Mouse (Mus musculus): ENCODE measurements around the gene Sdf4. TPM values are rescaled to one million over a fixed set of nuclear protein-coding genes. Genes with fewer than 3 reads are reported as not detected.

Gene Sdf4
- polyA plus RNA-seq, 1 experiment: 63.6 TPM

GRCm38 (mm10) chr4:156034901-156035300 is 42.2 kb downstream of the Sdf4 start:
- Histone ChIP-seq H3K4me1 (ENCODE audit: control insufficient read depth, insufficient read depth, low read length) (peaks cover 8% of the 10 kb centered on the region), H3K4me3 (replicated peaks; ENCODE audit: extremely low read depth, low read depth, low read length) (no peak overlapping the region)
- no peak for TF ChIP-seq POLR2A (IDR thresholded peaks at IDR 0.05; ENCODE audit: borderline replicate concordance, extremely low read depth, low read depth, low read length)
- no peak for TF ChIP-seq CTCF (IDR thresholded peaks at IDR 0.05; ENCODE audit: insufficient read depth, low read length)
- DNase-seq: no peak
- WGBS: 26% methylated on average over 25 of the region's 25 CpGs

- Histone ChIP-seq H3K4me3 (replicated peaks; ENCODE audit: extremely low read depth, low read depth, low read length) (no peak overlapping the region), H3K4me1 (ENCODE audit: control insufficient read depth, insufficient read depth, low read length) (no peaks in the 10 kb centered on the region)
- no peak for TF ChIP-seq POLR2A (IDR thresholded peaks at IDR 0.05; ENCODE audit: borderline replicate concordance, extremely low read depth, low read depth, low read length)
- TF ChIP-seq CTCF (IDR thresholded peaks at IDR 0.05; ENCODE audit: insufficient read depth, low read length): no peak
- DNase-seq: no peak
- WGBS: 63% methylated on average over 5 of the region's 5 CpGs
Measured at GRCm38 (mm10) chr4:156044754-156045153, 52.1 kb downstream of the Sdf4 start.

- H3K4me1 ChIP-seq (ENCODE audit: control insufficient read depth, insufficient read depth, low read length): no peaks in the 10 kb centered on the region
- no peak for DNase-seq
- no peak overlapping the region for H3K4me3 ChIP-seq (replicated peaks; ENCODE audit: extremely low read depth, low read depth, low read length)
- TF ChIP-seq POLR2A (IDR thresholded peaks at IDR 0.05; ENCODE audit: borderline replicate concordance, extremely low read depth, low read depth, low read length): no peak
- TF ChIP-seq CTCF (IDR thresholded peaks at IDR 0.05; ENCODE audit: insufficient read depth, low read length): no peak
- 46% methylated on average over 3 of the region's 3 CpGs for WGBS
Measured at GRCm38 (mm10) chr4:156049779-156050178, 57.1 kb downstream of the Sdf4 start.

GRCm38 (mm10) chr4:156050391-156050980 is 57.8 kb downstream of the Sdf4 start:
- Histone ChIP-seq H3K4me3 (replicated peaks; ENCODE audit: extremely low read depth, low read depth, low read length) (no peak overlapping the region), H3K4me1 (ENCODE audit: control insufficient read depth, insufficient read depth, low read length) (no peaks in the 10 kb centered on the region)
- DNase-seq: peak; percentile 44
- 51% methylated on average over 6 of the region's 6 CpGs for WGBS
- TF ChIP-seq CTCF (IDR thresholded peaks at IDR 0.05; ENCODE audit: insufficient read depth, low read length) (no peak), POLR2A (IDR thresholded peaks at IDR 0.05; ENCODE audit: borderline replicate concordance, extremely low read depth, low read depth, low read length) (no peak)

GRCm38 (mm10) chr4:156053113-156053512 is 60.4 kb downstream of the Sdf4 start:
- WGBS: 62% methylated on average over 4 of the region's 4 CpGs
- no peak for TF ChIP-seq POLR2A (IDR thresholded peaks at IDR 0.05; ENCODE audit: borderline replicate concordance, extremely low read depth, low read depth, low read length)
- no peak for TF ChIP-seq CTCF (IDR thresholded peaks at IDR 0.05; ENCODE audit: insufficient read depth, low read length)
- H3K4me3 ChIP-seq (replicated peaks; ENCODE audit: extremely low read depth, low read depth, low read length): no peak overlapping the region

GRCm38 (mm10) chr4:156054130-156054529 is 61.5 kb downstream of the Sdf4 start:
- Histone ChIP-seq H3K4me1 (ENCODE audit: control insufficient read depth, insufficient read depth, low read length) (no peaks in the 10 kb centered on the region), H3K4me3 (replicated peaks; ENCODE audit: extremely low read depth, low read depth, low read length) (no peak overlapping the region)
- no peak for TF ChIP-seq CTCF (IDR thresholded peaks at IDR 0.05; ENCODE audit: insufficient read depth, low read length)
- no peak for TF ChIP-seq POLR2A (IDR thresholded peaks at IDR 0.05; ENCODE audit: borderline replicate concordance, extremely low read depth, low read depth, low read length)
- DNase-seq: no peak
- WGBS: 68% methylated on average over 4 of the region's 4 CpGs

More at GRCm38 (mm10) chr4:156053113-156053512, 60.4 kb downstream of the Sdf4 start:
- no peaks in the 10 kb centered on the region for H3K4me1 ChIP-seq (ENCODE audit: control insufficient read depth, insufficient read depth, low read length)
- DNase-seq: no peak

- TF ChIP-seq POLR2A (IDR thresholded peaks at IDR 0.05; ENCODE audit: borderline replicate concordance, extremely low read depth, low read depth, low read length): no peak
- no peak for TF ChIP-seq CTCF (IDR thresholded peaks at IDR 0.05; ENCODE audit: insufficient read depth, low read length)
- 91% methylated on average over 6 of the region's 6 CpGs for WGBS
- no peak for DNase-seq
- Histone ChIP-seq H3K4me3 (replicated peaks; ENCODE audit: extremely low read depth, low read depth, low read length) (no peak overlapping the region), H3K4me1 (ENCODE audit: control insufficient read depth, insufficient read depth, low read length) (no peaks in the 10 kb centered on the region)
Measured at GRCm38 (mm10) chr4:156054606-156055005, 61.9 kb downstream of the Sdf4 start.

- WGBS: 77% methylated on average over 5 of the region's 5 CpGs
- H3K4me3 ChIP-seq (replicated peaks; ENCODE audit: extremely low read depth, low read depth, low read length): no peak overlapping the region
- DNase-seq: no peak
- no peak for TF ChIP-seq POLR2A (IDR thresholded peaks at IDR 0.05; ENCODE audit: borderline replicate concordance, extremely low read depth, low read depth, low read length)
- no peak for TF ChIP-seq CTCF (IDR thresholded peaks at IDR 0.05; ENCODE audit: insufficient read depth, low read length)
- H3K4me1 ChIP-seq (ENCODE audit: control insufficient read depth, insufficient read depth, low read length): peaks cover 4% of the 10 kb centered on the region; the same call in 1 of the 2 replicates
Measured at GRCm38 (mm10) chr4:156055173-156055572, 62.5 kb downstream of the Sdf4 start.

GRCm38 (mm10) chr4:156057702-156058101 is 65.0 kb downstream of the Sdf4 start:
- peaks cover 4% of the 10 kb centered on the region; the same call in 1 of the 2 replicates for H3K4me1 ChIP-seq (ENCODE audit: control insufficient read depth, insufficient read depth, low read length)
- no peak for TF ChIP-seq POLR2A (IDR thresholded peaks at IDR 0.05; ENCODE audit: borderline replicate concordance, extremely low read depth, low read depth, low read length)
- no peak for DNase-seq
- peak overlapping the region; percentile 41 for H3K4me3 ChIP-seq (replicated peaks; ENCODE audit: extremely low read depth, low read depth, low read length)
- WGBS: 53% methylated on average over 10 of the region's 10 CpGs

- 59% methylated on average over 9 of the region's 9 CpGs for WGBS
- TF ChIP-seq POLR2A (IDR thresholded peaks at IDR 0.05; ENCODE audit: borderline replicate concordance, extremely low read depth, low read depth, low read length) (no peak), CTCF (IDR thresholded peaks at IDR 0.05; ENCODE audit: insufficient read depth, low read length) (no peak)
- Histone ChIP-seq H3K4me3 (replicated peaks; ENCODE audit: extremely low read depth, low read depth, low read length) (peak overlapping the region; percentile 70), H3K4me1 (ENCODE audit: control insufficient read depth, insufficient read depth, low read length) (peaks cover 4% of the 10 kb centered on the region; the same call in 1 of the 2 replicates)
- peak; percentile 60 for DNase-seq
Measured at GRCm38 (mm10) chr4:156058826-156059225, 66.2 kb downstream of the Sdf4 start.

Data from lung, adult 2 months (tissue).